Mouse (Mus musculus) kidney, adult 18-20 months (tissue): ENCODE measurements around the gene Ap1g2.
A peak's percentile ranks its signal among the peaks of the same experiment; 100 is the strongest.

Experiments
- DNase-seq: peaks from one replicate; pipeline ENCODE4 v3.0.0; 2021

Ap1g2 gene

GRCm38 (mm10) chr14:55054191-55054749 is 52.1 kb downstream of the Ap1g2 start:
- DNase-seq = no peak

DNA sequence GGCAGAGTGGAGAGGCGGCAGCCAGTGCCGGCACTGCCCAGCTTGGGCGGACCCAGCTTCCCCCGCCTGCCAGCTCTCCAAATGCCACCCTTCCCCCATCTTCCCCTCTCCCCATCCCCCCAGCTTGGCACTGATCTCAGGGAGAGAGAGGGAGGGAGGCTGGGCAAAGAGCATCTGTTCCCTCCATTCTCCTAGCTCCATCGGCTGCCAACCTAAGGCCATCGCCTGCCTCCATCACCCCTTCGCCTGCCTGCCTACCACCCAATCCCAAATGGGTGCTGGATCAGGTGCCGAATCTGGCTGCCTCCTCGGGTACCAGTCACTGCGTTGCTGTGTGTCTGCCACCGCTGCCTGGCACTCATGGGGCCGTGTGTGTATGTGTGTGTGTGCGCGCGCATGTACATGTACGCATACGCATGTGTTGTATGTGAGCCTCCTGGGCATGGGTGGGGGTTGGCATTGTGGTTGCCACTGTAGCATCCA is 52.6 kb downstream of the Ap1g2 start:
- DNase-seq = peak; percentile 47

DNA sequence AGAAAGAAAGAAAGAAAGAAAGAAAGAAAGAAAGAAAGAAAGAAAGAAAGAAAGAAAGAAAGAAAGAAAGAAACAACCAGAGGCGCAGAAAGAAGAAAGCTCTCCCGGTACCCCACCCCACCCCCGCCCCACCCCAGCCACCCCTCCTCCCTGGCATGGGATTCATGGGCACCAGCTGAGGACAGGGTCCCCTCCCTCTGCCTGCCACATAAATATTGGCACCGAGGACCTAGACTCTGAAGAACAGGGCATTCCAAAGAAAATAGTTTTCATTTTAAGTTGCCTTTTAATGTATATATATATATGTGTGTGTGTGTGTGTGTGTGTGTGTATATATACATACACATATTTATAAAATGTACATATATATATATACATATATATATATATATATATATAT is 53.3 kb downstream of the Ap1g2 start:
- no peak for DNase-seq

GRCm38 (mm10) chr14:55052496-55052895 is 53.9 kb downstream of the Ap1g2 start:
- DNase-seq = peak; percentile 19
